Mouse (Mus musculus): ENCODE data around the gene Hist1h2bb.
"Not testable (repeated sequence)": the region's sequence is repeated elsewhere in the genome, so short reads cannot be mapped to it uniquely, and the experiment has no call there.

Hist1h2bb gene

DNA sequence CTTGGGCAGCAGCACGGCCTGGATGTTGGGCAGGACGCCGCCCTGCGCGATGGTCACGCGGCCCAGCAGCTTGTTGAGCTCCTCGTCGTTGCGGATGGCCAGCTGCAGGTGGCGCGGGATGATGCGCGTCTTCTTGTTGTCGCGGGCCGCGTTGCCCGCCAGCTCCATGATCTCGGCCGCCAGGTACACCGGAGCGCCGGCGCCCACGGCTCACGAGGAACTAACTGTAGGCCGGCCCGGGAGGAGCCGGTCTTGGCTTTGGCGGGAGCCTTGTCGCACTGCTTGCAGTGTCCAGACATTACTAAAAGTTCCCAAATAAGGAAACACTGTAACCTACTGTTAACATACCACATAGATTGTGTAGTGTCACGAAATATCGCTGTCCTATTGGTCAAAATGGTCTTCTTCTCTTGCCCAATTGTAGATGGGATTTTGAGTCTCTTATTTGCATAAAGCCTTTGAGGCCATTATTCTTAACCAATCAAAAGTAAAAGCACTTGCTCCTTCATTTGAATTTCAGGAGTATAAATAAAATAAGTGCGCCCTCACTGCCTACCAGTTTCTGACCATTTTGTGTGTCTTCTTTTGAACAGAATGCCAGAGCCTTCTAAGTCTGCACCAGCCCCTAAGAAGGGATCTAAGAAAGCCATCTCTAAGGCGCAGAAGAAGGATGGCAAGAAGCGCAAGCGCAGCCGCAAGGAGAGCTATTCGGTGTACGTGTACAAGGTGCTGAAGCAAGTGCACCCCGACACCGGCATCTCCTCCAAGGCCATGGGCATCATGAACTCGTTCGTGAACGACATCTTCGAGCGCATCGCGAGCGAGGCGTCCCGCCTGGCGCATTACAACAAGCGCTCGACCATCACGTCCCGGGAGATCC is at the start of gene Hist1h2bb:
Gene Hist1h2bb, plus strand, starts transcription at position 534 of the 880 bp plus-strand sequence.
- peak; percentile 91 for DNase-seq (ENCODE audit: low spot score)

DNA sequence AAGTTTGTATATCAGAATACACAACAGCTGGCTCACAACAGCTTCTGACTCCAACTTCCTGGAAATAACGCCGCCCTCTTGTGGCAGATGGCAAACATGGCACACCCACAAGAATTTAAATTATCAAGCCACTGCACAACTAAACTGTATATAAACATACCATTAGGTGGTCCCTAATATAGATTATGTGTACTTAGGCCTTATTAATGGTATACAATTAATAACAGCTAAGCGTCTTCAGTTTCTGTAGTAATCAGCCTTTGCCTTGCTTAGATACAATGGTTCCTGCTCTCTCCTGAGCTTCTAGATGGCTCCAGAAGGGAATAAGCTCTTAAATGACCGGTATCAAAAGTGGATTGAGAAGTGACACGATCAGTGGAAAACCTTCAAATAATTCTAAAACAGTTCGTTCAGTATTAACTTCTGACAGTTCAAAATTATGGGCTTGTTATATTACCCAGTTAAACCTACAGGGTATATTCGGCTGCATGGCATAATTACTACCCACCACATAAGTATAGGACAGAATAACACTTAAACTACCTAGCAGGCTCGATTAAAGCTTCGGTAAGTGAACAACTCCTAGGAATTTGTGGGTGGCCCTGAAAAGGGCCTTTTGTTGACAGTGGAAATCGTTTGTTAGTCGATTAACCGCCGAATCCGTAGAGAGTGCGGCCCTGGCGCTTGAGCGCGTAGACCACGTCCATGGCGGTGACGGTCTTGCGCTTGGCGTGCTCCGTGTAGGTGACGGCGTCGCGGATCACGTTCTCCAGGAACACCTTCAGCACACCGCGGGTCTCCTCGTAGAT is 48.8 kb upstream of the Hist1h2bb start:
- peak; percentile 90 for DNase-seq (ENCODE audit: low spot score)

DNA sequence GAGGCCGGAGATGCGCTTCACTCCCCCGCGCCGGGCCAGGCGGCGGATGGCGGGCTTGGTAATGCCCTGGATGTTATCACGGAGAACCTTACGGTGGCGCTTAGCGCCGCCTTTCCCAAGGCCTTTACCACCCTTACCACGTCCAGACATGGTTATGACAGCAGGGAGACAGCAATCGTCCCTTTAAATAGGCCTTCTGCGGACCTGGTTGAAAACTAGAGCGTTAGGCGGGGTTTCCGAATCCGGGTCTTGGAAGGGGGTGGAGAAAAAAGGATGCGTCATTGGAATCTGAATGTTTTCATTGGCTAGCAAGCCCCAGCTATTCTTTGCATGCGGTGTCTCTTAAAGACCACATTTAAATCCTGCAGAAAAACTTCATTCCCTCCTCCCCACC is 48.2 kb upstream of the Hist1h2bb start, which contains the start of gene Hist1h4c:
Gene Hist1h4c, minus strand, starts transcription at position 155 of the 394 bp plus-strand sequence.
- peak; percentile 95 for DNase-seq (ENCODE audit: low spot score)

DNA sequence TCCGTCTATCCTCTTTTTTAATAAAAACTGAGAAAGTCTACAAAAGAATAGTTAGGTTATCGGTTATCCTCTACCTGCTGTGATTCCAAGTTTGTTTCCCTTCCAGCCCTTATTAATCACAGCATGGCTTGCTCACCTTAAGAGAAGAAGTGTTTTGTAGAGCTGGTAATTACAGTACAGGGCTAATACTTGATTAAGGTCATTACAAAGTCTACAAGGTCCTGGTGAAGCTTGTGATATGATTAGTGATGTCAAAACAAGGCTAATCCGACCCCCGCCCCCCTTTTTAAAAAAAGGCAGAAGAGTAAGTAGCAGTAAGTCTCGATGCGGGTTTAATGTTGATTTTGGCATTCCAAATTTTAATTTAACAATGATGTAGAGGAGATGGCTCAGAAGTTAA is 47.5 kb upstream of the Hist1h2bb start:
- DNase-seq (ENCODE audit: low spot score), result no peak

DNA sequence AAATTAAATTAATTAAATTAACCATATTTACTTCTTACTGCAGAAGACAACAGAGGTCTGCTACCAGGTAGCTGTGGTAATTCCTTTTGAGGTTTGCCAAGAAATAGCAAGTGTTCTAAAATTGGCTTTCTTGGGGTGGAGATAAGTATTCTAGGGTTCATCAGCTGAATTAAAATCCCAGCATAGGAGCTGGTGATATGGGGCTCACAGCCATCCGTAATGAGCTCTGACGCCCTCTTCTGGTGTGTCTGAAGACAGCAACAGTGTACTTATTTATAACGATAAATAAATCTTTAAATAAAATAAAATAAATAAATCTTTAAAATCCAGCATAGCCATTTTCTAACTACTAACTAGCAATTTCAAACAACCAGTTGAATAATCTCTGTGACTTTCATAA is 46.8 kb upstream of the Hist1h2bb start:
- DNase-seq (ENCODE audit: low spot score), result no peak

DNA sequence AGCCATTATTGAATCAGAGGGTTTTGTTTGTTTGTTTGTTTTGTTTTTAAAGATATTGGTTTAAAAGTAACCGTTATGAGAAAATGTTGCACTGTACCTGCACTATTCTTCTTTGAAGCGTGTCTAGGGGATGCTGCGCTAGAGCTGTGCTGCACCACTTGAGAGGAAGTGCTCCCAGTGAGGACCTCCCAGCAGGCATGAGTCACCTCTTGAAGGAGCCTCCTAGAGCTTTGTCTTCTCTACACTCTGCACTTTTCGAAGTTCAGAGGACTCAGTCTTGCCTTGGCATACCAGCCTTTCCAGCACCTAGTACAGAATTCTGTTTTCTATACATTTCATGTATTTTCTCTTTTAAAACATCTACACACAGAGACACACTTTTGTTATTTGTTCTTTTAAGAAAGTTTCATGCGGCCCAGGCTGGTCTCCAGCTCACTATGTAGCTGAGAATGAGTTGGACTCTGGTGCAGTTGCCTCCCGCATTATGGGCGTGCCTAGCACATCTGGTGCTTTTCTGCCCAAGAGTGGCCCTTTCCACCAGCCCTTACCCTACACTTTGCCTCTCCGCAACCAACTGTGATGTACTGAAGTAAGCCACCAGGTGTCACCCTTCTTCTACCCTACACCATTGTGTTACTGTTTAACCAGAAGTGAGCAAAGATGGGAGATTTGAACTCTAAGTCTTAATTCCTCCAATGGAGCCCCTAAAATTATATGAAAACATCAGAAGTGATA is 45.6 kb upstream of the Hist1h2bb start:
- peak; percentile 91 for DNase-seq (ENCODE audit: low spot score)

DNA sequence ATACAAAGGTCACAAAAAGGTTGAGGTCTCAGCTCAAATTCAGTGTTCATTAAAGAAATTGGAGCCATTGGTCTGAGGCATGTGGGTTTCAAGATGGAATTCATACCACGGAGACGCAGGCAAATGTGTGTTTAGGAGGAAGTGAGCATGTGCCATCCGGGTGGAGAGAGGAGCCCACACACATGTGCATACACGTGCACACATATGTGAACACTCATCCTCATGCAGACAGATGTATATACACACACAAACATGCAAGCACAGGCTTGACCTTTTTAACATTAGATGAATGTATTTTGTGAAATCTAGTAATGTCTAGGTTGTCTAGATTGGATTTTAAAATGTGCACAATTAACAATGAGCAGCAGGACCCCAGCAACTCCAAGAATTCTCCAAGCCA is 44.3 kb upstream of the Hist1h2bb start:
- no peak for DNase-seq (ENCODE audit: low spot score)

DNA sequence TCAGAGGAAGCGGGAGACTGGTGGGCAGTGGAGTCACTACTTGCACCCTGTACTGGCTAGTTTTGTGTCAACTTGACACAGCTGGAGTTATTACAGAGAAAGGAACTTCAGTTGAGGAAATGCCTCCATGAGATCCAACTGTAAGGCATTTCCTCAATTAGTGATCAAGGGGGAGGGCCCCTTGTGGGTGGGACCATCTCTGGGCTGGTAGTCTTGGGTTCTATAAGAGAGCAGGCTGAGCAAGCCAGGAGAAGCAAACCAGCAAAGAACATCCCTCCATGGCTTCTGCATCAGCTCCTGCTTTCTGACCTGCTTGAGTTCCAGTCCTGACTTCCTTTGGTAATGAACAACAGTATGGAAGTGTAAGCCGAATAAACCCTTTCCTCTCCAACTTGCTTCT is 43.7 kb upstream of the Hist1h2bb start:
- not testable (repeated sequence) for DNase-seq (ENCODE audit: low spot score)

DNA sequence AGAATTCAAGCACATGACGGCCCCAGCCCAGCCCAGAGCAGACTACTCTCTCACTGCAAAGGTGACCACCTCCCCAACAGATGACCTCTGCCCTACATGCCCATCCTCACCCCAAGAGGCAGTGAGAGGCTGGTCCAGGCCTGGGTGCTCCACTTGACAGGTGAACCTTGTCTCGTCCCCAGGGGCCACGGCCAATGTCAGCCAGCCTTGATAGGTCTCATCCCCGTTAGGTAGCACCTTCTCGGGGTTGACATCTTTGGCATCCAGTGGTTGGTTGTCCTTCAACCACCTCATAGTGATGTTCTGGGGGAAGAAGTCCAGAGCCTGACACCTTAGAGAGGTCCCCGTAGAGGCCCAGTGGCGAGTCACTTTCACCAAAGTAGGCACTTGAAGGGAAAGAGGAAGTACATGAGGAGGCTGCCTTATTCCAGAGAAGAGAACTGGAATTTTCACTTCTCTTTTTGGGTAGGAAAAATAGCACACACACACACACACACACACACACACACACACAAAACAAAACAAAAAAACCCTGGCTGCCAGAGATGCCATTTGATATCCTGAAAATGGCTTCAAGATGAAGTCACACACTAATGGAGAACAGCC is 40.7 kb upstream of the Hist1h2bb start:
- DNase-seq (ENCODE audit: low spot score), result no peak

DNA sequence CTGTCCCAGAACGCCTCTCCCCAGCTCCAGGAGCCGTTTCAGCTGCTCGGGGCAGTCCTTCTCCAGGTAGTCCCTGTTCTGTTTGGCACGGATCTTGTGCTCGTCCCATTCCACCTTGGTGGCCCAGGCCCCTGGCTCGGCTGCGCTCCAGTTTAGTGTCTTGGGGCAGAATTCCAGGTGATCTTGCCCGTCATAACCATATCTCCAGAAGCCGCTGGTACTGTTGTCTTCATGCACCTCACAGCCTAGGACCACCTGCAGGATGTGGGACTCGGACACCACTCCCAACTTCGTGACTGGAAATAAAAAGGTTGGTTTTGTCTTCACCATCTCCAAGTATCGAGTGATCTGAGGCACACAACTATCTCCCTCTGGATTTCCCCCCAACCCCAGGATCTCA is 39.8 kb upstream of the Hist1h2bb start:
- DNase-seq (ENCODE audit: low spot score), result no peak

DNA sequence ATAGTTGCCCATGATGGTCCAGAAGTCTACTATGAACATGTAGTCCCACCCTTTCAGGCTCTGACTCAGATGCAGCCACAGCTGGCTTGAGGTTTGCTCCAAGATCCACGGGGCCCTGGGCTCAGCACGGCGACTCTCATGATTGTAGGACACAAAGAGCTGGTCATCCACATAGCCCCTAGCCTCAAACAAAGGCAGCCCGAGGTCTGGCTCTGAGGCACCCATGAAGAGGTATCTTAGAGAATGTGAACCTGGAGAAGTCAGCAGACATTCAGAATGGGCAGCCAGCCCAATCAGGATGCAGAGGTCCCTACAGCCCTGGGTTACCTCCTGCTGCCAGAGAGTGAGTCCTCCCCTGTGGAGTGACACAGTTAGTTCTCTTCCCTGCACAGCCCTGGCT is 38.5 kb upstream of the Hist1h2bb start:
- no peak for DNase-seq (ENCODE audit: low spot score)

DNA sequence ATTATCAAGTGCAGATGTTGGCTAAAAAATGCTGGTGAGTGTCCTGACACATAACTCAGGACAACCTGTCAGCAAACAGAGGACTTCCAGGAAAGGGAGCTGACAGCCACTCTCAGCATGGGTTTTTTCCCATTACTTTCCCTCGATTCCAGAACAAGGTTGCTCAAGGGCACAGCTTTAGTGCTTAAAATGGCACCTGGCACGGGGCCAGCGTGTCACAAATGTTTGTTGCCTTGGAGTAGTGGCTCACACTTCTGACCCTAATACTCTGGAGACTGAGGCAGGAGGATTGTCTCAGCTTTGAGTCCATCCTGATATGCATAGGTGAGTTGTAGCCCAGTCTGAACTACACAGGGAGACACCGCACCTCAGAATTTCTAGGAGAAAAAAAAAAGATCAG is 37.9 kb upstream of the Hist1h2bb start:
- DNase-seq (ENCODE audit: low spot score), result no peak

DNA sequence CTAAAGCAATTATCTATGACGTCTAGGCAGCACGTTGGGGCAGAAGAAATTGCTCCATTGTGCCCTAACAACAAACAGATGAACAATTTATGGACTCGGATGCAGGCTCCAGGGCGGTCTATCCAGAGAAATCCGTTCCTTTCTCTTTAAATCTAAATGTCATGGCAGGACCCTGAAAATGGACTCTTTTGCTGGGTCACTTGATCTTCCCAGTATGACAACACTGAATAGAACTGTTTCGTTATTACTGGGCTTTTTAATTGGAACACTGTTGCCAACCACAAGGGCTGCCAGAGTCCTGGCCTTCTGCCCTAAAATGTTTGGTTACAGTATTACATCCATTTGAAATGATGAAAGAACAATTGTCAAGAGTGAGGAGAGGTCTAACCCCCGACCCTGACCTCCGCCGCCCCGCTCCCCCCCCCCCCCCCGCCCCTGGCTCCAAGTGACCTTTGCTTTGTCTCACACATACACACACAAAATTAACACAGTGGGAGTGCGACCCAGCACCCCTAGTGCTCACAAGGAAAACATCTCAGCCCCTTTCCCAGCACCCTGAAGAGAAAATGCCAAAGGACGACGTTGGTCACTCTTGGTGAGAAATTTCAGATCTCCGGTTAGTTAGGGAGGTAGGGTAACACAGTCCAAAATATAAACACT is 36.7 kb upstream of the Hist1h2bb start:
- DNase-seq (ENCODE audit: low spot score), result no peak

DNA sequence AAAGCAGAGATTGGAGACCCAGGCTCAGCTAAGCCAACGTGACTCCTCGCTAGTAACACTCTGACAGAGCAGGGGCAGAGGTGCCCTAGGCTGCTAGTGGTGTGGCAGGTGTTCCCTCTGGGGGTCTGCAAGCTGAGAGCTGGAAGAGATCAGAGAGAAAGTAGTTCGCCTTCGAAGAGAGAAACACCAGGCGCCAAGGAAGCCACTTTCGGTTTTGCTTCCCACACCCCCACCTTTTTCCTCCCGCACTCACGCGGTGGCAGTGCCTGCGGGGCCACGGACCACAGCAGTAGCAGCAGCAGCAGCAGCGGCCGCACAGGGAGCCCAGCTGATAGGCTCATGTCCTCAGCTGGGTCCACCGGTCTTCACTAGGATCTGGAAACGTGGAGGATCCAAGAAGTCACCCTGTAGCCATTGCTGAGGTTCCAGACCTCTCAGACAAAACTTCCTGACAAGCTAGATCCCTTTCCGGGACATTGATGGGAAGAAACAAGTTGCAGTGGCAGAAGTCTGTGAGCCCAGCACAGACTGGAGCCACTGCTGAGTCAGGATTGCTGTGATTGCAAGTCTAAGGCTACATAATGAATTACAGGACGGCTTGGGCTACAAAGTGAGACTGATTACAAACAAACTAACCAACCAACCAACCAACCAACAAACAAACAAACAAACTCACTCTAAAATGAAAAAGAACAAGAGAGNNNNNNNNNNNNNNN is 36.0 kb upstream of the Hist1h2bb start, which contains the start of gene Hfe:
Gene Hfe, minus strand, starts transcription at position 481 of the 716 bp plus-strand sequence.
- DNase-seq (ENCODE audit: low spot score), result peak; percentile 45

DNA sequence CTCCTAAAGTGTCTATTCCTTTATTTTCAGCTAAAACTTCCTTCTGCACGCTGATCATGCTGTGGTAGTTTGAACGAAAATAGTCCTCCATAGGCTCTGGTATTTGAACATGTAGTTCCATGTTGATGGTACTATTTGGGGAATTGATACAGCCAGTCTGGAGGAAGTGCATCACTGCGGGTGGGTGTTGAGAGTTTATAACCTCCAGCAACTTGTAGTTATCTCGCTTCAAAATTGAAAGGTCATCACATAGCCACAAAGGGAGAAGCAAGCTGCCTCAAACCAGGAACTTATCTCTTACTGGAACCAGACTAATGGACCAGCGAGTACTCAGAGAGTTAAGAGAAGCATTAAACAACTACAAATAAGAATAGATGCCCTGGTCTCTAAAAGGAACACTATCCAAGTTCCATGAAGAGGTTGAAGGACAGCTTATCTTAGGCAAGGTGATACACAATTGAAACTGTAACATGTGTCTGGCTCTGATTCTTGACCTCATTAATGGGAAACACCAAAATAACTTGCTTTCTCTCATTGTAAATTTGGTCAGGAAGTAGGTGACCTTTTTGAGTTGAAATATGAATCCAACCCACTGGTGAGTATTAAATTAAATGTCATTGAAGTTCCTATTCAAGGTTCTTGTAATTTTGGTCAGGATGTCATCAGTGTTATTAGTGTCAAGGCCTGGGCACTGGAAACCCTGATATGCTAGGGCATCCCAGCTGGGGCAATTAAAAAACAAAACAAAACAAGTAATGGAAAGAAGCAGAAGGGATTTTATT is 30.1 kb upstream of the Hist1h2bb start:
- DNase-seq (ENCODE audit: low spot score), result no peak

DNA sequence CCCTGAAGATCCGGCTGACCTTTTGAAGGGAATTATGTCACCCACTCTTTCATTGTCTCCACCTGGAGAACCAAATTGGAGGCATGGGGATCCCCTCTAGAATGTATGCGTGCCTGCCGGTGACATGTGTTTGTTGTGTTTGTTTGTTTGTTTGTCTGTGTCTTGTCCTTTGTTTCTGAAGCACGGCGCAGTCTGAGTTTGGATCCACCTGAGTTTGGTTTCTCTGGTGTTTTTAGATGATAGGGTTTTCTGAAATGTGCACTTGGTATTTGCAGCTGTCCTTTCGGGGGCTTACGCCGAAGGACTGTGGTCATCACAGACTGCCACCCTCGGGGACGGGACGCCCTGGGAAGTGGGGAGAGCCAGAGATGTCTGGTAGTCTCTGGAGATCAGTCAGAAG is 29.4 kb upstream of the Hist1h2bb start:
- no peak for DNase-seq (ENCODE audit: low spot score)

DNA sequence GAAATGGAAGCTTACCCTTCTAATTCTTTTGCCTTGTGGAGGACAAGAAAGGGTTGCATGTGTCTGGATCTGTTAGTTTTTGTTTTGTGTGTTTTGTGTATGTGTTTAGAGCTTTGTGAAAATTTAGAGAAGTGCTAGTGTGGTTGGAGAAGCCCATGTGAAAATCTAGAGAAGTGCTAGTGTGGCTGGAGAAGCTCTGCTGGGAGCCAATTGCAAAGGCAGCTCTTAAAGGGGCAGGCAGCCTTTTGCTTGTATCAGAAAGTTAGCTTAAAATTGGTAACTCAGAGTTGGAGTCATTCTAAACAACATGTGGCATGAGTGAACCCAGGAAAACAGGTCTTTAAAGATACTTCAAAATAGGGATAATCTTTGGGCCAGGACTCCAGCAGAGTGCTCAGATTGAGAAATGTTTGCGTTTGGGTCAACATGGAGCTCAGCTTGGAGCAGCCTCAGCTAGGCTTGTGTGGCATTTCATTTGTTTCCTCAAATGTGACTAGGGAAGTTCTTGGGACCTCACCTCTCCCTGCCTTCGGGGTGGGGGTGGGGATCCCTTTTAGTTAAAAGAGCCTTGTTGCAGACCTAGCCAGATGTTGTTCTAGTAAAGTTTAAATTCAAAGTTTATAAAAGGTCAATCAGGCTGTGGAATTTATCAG is 28.8 kb upstream of the Hist1h2bb start:
- DNase-seq (ENCODE audit: low spot score), result not testable (repeated sequence)

DNA sequence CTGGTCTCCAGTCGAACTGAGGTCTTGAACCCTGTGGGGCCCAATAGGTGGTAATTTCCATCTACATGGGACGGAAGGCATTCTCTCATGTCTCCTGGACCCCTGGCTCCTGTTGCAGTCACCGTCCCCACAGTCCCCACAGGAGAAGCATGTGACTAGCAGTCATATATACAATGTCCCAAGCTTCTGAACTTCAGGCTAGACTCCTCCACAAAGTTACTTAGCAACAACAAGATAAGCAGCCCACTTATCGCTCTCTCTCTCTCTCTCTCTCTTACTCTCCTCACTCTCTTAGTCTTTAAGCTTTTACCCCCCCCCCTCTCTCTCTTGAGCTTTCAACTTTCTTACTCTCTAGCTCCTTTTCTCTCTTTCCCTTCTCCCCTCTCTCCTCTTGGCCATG is 22.3 kb upstream of the Hist1h2bb start:
- DNase-seq (ENCODE audit: low spot score), result no peak

DNA sequence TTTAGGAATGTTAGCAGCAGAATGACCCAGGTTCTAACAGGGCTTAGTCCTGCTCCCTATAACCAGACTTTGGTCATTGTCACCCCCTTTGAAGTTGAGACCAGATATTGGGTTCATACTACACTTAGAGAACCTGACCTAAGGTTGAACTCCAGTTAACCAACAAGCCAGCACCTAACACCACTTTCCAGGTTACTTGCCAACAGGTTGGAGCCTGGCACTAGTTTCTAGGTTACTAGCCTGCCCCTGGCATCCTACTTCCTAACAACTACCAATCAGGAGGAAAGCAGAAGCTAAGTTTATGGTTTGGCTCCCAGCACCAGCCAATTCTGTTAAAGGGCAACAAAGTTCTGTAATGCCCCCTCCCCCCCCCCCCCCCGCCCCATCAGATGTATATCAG is 21.3 kb upstream of the Hist1h2bb start:
- DNase-seq (ENCODE audit: low spot score), result no peak

Data from embryo, embryonic 10 days (tissue).